Mouse (Mus musculus): Measurements from ENCODE around the gene Zfp184. TPM values are rescaled to one million over a fixed set of nuclear protein-coding genes. Genes with fewer than 3 reads are reported as not detected.

Zfp184 gene
- polyA plus RNA-seq, 1 experiment from 2014 or later = 16.8 TPM

DNA sequence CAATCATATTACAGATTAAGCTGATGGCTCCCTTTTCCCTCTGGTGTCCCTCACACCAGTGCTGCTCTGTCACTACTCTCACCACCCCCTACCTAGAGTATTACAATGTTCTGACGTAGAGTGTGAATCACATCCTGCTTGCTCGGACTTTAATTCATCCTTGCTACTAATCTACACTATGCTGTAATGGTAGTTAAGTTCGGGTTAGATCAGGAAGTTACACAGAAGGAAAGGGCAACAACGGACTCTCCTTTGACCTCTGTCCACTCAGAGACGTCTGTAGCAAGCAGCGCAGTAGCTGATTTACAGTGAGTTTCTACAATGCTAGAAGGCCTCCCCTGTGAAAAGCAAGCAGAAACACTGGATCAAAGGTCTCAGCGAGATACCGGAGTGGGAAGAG is 31.0 kb upstream of the Zfp184 start:
- Histone ChIP-seq H3K27me3 (peaks cover 20% of the 10 kb centered on the region), H3K9me3 (no peaks in the 10 kb centered on the region), H3K36me3 (no peaks in the 10 kb centered on the region), H3K9ac (no peak overlapping the region), H3K4me1 (peaks cover 9% of the 10 kb centered on the region), H3K4me2 (peak overlapping the region; percentile 45), H3K27ac (no peak overlapping the region), H3K4me3 (peak overlapping the region; percentile 34; the same call in 1 of the 2 replicates)
- WGBS = 12% methylated on average over 8 of the region's 8 CpGs
- ATAC-seq (ENCODE audit: insufficient number of reproducible peaks, insufficient read depth, low FRiP score, low TSS enrichment, low read depth) = no peak

DNA sequence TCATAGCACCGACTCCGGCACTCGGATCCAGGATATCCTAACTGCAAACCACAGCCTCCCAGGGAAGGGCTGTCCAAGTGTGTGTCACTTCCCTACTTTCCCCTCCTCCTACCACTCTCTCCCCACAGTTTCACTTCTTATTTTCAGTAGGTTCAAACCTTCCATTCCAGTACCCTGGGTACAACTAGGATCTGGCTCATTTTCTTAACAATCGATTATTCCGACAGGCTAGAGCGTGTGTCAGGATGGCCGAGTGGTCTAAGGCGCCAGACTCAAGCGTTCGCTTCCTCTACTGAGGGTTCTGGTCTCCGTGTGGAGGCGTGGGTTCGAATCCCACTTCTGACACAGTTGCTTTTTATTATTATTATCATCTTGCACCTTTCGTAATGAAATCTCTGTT is 30.3 kb upstream of the Zfp184 start:
- peak overlapping the region; percentile 45 for H3K4me2 ChIP-seq
- WGBS = 4% methylated on average over 14 of the region's 14 CpGs
- peaks cover 20% of the 10 kb centered on the region for H3K27me3 ChIP-seq
- ATAC-seq (ENCODE audit: insufficient number of reproducible peaks, insufficient read depth, low FRiP score, low TSS enrichment, low read depth) = no peak
- no peaks in the 10 kb centered on the region for H3K36me3 ChIP-seq
- H3K4me3 ChIP-seq = peak overlapping the region; percentile 34
- H3K27ac ChIP-seq = no peak overlapping the region
- peaks cover 9% of the 10 kb centered on the region for H3K4me1 ChIP-seq
- H3K9ac ChIP-seq = no peak overlapping the region
- no peaks in the 10 kb centered on the region for H3K9me3 ChIP-seq

DNA sequence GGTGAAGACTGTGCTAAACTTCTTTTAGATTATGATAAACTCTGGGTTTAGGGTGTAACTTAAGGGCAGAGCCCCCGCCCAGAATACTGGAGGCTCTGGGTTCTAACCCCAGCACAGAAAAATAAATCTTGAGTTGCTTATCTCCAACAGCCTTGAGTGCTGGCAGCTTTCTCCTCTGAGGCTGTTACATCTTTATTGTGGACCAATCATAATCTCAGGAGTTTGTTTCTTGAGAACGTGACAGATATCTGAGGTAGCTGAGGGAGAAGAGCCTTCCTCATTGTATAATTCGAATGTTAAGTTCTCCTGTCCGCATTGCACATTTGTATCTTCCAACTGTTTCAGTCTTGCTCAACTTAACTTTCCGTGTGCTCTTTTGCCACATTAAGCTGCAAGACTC is 29.4 kb upstream of the Zfp184 start:
- H3K9ac ChIP-seq = no peak overlapping the region
- H3K27ac ChIP-seq = no peak overlapping the region
- H3K9me3 ChIP-seq = no peaks in the 10 kb centered on the region
- no peaks in the 10 kb centered on the region for H3K36me3 ChIP-seq
- H3K27me3 ChIP-seq = peaks cover 20% of the 10 kb centered on the region
- H3K4me3 ChIP-seq = no peak overlapping the region
- 49% methylated on average over 5 of the region's 5 CpGs for WGBS
- peak overlapping the region; percentile 45; the same call in 1 of the 2 replicates for H3K4me2 ChIP-seq
- ATAC-seq (ENCODE audit: insufficient number of reproducible peaks, insufficient read depth, low FRiP score, low TSS enrichment, low read depth) = no peak
- H3K4me1 ChIP-seq = peaks cover 9% of the 10 kb centered on the region

DNA sequence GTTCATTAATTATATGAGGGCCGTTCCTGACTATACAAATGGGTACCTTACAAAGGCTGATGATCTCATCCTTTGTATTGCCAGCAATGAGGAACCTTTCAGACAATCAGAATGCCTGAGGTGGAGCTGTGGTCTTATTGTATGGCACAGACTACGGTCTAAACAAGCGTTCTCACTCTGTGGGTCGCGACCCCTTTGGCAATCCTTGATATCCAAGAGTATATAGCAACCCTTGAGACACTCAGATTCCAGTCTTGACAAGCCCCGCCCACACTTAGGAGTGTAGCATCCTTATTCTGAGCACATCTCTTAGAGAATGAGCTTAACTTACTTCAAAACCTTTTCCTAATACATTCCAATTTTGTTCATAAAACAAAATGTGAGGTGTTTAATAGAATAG is 28.8 kb upstream of the Zfp184 start:
- H3K4me1 ChIP-seq = peaks cover 6% of the 10 kb centered on the region; the same call in 1 of the 2 replicates
- H3K27ac ChIP-seq = no peak overlapping the region
- peaks cover 20% of the 10 kb centered on the region for H3K27me3 ChIP-seq
- WGBS = 49% methylated on average over 6 of the region's 6 CpGs
- no peak for ATAC-seq (ENCODE audit: insufficient number of reproducible peaks, insufficient read depth, low FRiP score, low TSS enrichment, low read depth)
- no peaks in the 10 kb centered on the region for H3K9me3 ChIP-seq
- H3K4me3 ChIP-seq = no peak overlapping the region
- H3K4me2 ChIP-seq = no peak overlapping the region
- no peak overlapping the region for H3K9ac ChIP-seq
- H3K36me3 ChIP-seq = no peaks in the 10 kb centered on the region

DNA sequence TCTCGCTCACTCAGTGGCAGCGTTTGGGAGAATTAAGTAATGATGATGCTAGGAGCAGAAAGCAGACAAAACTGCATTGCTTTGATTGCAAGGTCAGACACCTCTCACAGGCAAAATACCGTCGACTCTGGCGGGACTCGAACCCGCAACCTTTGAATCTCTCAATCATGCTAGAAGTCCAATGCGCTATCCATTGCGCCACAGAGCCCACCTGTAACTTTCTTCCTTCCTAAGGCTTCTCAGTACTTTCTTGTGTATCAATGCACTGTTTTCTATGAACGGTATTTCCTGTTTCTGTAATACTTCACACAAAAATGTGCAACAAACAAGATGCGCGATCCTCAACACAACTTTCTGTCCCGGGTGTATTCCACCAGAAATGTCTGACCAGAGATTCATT is 27.9 kb upstream of the Zfp184 start:
- peak overlapping the region; percentile 47 for H3K4me3 ChIP-seq
- H3K9me3 ChIP-seq = no peaks in the 10 kb centered on the region
- peaks cover 6% of the 10 kb centered on the region; the same call in 1 of the 2 replicates for H3K4me1 ChIP-seq
- H3K36me3 ChIP-seq = no peaks in the 10 kb centered on the region
- peak overlapping the region; percentile 66 for H3K4me2 ChIP-seq
- 5% methylated on average over 13 of the region's 13 CpGs for whole genome bisulfite sequencing
- H3K27me3 ChIP-seq = peaks cover 20% of the 10 kb centered on the region
- H3K27ac ChIP-seq = no peak overlapping the region
- no peak overlapping the region for H3K9ac ChIP-seq
- no peak for ATAC-seq (ENCODE audit: insufficient number of reproducible peaks, insufficient read depth, low FRiP score, low TSS enrichment, low read depth)

- Histone ChIP-seq H3K27ac (no peak overlapping the region), H3K4me3 (peak overlapping the region; percentile 47), H3K9ac (no peak overlapping the region), H3K4me2 (peak overlapping the region; percentile 66), H3K36me3 (no peaks in the 10 kb centered on the region), H3K4me1 (peaks cover 6% of the 10 kb centered on the region; the same call in 1 of the 2 replicates), H3K9me3 (no peaks in the 10 kb centered on the region), H3K27me3 (peaks cover 20% of the 10 kb centered on the region)
- 2% methylated on average over 11 of the region's 11 CpGs for WGBS
- ATAC-seq (ENCODE audit: insufficient number of reproducible peaks, insufficient read depth, low FRiP score, low TSS enrichment, low read depth) = no peak
Observed at GRCm38 (mm10) chr13:21917480-21917879, 27.4 kb upstream of the Zfp184 start.

- peaks cover 6% of the 10 kb centered on the region; the same call in 1 of the 2 replicates for H3K4me1 ChIP-seq
- H3K4me3 ChIP-seq = peak overlapping the region; percentile 47
- peak overlapping the region; percentile 62 for H3K9ac ChIP-seq
- H3K4me2 ChIP-seq = peak overlapping the region; percentile 66
- H3K27me3 ChIP-seq = peaks cover 20% of the 10 kb centered on the region
- under 1% methylated on average over 16 of the region's 16 CpGs for whole genome bisulfite sequencing
- no peaks in the 10 kb centered on the region for H3K9me3 ChIP-seq
- H3K27ac ChIP-seq = no peak overlapping the region
- ATAC-seq (ENCODE audit: insufficient number of reproducible peaks, insufficient read depth, low FRiP score, low TSS enrichment, low read depth) = no peak
- H3K36me3 ChIP-seq = no peaks in the 10 kb centered on the region
Observed at GRCm38 (mm10) chr13:21917992-21918391, 26.9 kb upstream of the Zfp184 start.

DNA sequence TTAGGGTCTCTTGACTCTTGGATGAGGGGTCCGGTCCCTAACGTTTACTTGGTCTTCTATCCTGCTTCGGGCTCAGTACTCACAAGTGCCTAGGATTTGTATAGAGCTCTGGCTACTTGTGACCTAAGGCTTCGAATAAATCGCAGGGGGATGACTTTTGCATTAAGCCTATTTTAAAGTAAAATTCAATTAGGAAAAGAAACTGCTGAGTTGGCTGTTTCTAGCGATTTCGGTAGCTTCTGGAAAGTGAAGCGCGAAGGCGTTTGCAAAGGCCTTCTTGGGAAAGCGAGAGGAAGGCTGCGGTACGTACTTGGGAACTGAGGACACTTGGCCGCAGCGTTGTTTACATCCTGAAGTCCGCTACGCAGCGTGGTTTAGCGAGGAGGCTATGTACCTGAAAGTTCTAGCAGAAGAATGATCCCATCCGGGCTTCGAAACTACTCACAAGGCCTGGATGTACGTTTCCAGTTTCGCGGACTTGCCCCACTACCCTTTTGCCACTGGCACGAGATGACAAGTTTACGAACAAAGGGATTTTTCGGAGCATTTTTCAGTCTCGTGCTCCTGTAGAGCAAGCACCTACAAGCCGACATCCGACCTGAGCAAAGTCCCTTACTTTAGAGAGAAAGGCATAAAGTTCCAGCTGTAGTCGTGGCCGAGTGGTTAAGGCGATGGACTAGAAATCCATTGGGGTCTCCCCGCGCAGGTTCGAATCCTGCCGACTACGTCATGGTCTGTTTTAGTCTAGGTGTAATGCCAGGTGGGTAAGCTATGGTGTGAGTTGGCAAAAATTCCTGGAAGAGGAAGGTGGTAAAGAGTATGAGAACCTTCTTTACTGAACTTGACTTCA is 26.1 kb upstream of the Zfp184 start:
- ATAC-seq (ENCODE audit: insufficient number of reproducible peaks, insufficient read depth, low FRiP score, low TSS enrichment, low read depth) = peak; percentile 72; the same call in 1 of the 2 replicates
- peaks cover 6% of the 10 kb centered on the region; the same call in 1 of the 2 replicates for H3K4me1 ChIP-seq
- H3K9me3 ChIP-seq = no peaks in the 10 kb centered on the region
- H3K27me3 ChIP-seq = peaks cover 27% of the 10 kb centered on the region
- WGBS = under 1% methylated on average over 38 of the region's 38 CpGs
- no peaks in the 10 kb centered on the region for H3K36me3 ChIP-seq
- H3K4me3 ChIP-seq = peak overlapping the region; percentile 47
- H3K27ac ChIP-seq = no peak overlapping the region
- H3K4me2 ChIP-seq = peak overlapping the region; percentile 66
- H3K9ac ChIP-seq = peak overlapping the region; percentile 63

DNA sequence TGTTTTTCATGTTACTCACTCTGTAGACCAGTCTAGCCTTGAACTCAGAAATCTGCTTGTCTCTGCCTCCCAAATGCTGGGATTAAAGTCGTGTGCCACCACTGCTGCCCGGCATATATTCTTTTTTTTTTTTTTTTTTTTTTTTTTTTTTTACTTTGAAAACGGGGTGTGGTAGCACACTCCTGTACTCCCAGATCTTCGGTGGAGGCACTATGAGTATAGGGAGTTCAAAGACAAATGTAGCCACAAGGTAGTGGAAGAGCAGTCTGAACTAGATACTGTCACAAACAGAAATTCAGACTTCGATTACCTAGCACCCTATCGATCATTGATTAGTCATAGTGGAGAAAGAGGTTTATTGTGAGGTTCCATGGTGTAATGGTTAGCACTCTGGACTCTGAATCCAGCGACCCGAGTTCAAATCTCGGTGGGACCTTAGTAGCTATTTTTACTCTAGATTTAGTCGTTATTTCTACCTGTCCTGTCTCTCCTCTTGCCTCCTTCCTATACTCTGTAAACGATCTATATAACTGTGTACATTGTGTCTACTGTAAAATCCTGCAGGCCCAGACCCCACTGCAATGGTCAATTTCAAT is 25.0 kb upstream of the Zfp184 start:
- 5% methylated on average over 11 of the region's 11 CpGs for WGBS
- H3K9me3 ChIP-seq = no peaks in the 10 kb centered on the region
- no peak overlapping the region for H3K4me3 ChIP-seq
- ATAC-seq (ENCODE audit: insufficient number of reproducible peaks, insufficient read depth, low FRiP score, low TSS enrichment, low read depth) = no peak
- H3K27me3 ChIP-seq = peaks cover 27% of the 10 kb centered on the region
- H3K4me2 ChIP-seq = 0 out of 2 replicates have a peak overlapping the region, but pooled peaks have one; percentile 66
- H3K27ac ChIP-seq = no peak overlapping the region
- peaks cover 3% of the 10 kb centered on the region; the same call in 1 of the 2 replicates for H3K4me1 ChIP-seq
- H3K9ac ChIP-seq = no peak overlapping the region
- no peaks in the 10 kb centered on the region for H3K36me3 ChIP-seq

DNA sequence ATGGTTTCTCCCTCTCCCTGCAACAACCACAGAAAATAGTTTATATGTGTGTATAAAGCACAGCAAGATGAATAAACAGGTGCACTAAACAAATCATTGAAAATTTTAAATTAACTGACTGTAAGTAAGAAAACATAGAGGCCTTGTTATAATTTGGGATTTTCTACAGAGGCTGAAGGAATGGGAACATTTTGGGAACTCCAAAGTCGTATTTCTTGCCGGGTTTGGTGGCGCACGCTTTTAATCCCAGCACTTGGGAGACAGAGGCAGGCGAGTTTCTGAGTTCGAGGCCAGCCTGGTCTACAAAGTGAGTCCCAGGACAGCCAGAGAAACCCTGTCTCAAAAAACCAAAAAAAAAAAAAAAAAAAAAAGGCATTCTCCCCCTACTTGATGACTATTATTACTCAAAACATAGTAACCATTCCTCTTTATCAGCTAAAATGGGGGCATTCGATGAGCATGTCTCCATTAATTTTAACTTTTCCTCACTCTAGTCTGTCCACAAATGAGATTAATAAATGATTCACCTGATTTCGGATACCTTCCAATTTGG is 24.1 kb upstream of the Zfp184 start:
- Histone ChIP-seq H3K9ac (no peak overlapping the region), H3K4me1 (0 out of 2 replicates have a peak, but pooled peaks cover 5% of the 10 kb centered on the region), H3K27ac (no peak overlapping the region), H3K4me3 (no peak overlapping the region), H3K9me3 (no peaks in the 10 kb centered on the region), H3K4me2 (no peak overlapping the region), H3K36me3 (no peaks in the 10 kb centered on the region), H3K27me3 (peaks cover 22% of the 10 kb centered on the region)
- WGBS = 19% methylated on average over 8 of the region's 8 CpGs
- no peak for ATAC-seq (ENCODE audit: insufficient number of reproducible peaks, insufficient read depth, low FRiP score, low TSS enrichment, low read depth)

- no peak overlapping the region for H3K9ac ChIP-seq
- 0 out of 2 replicates have a peak, but pooled peaks cover 2% of the 10 kb centered on the region for H3K4me1 ChIP-seq
- no peak for ATAC-seq (ENCODE audit: insufficient number of reproducible peaks, insufficient read depth, low FRiP score, low TSS enrichment, low read depth)
- H3K27ac ChIP-seq = no peak overlapping the region
- H3K9me3 ChIP-seq = no peaks in the 10 kb centered on the region
- H3K36me3 ChIP-seq = no peaks in the 10 kb centered on the region
- H3K4me2 ChIP-seq = no peak overlapping the region
- H3K4me3 ChIP-seq = no peak overlapping the region
- peaks cover 12% of the 10 kb centered on the region; the same call in 1 of the 2 replicates for H3K27me3 ChIP-seq
Observed at GRCm38 (mm10) chr13:21923417-21923816, 21.5 kb upstream of the Zfp184 start.

All from embryonic facial prominence, embryonic 13.5 days (tissue).